Mouse (Mus musculus) kidney, postnatal 14 days (tissue): ENCODE data around the gene Dock10.

Source experiments
- DNase-seq: peaks from one replicate; pipeline ENCODE4 v3.0.0; 2022; ENCODE audit warnings: mixed read lengths

Gene Dock10

DNA sequence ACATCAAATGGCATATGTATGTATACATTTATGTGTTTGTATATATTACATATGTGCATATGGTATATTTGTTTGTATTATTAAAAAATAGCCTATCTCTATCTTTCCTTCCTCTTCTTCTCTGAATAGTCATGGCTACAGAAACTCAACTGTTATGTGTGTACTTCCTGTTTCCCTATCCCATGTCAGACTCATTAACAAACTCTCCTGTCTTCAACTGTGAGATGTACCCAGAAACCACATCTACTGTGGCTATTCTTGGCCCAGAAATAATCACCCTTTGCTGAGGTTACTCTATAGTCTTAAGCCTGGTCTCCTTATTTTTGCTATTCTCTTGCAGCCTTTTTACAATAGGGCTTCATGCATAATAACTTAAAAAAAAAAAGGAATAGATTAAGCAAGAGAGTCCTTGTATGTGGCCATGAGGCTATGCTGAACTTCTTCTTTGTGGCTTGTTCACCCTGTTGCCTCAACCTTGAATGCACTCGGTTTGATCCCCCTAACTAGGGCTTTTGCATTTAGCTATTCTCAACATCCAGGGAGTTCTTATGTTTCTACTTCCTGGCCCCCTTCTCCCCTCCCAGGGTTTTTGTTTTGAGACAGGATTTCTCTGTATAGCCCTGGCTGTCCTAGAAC is 306.3 kb downstream of the Dock10 start:
- DNase-seq = no peak
